Mouse (Mus musculus) stomach, embryonic 14.5 days (tissue): ENCODE measurements around the gene Rhou. TPM values are rescaled to one million over a fixed set of nuclear protein-coding genes. Genes with fewer than 3 reads are reported as not detected.

ENCODE experiments used
- ATAC-seq: fragments of 200-750 bp; cut with Nextera tagmentation; 2 replicates; pipeline ENCODE4 v1.8.0; 2017; ENCODE audit warnings: low read depth, moderate TSS enrichment; ENCODE audit not compliant: insufficient number of reproducible peaks, insufficient read depth, low FRiP score
- H3K27ac ChIP-seq: fragments of 300-500 bp; sonication (generic); 2 replicates; pipeline ENCODE4 v1.5.1; 2014; ENCODE audit warnings: mild to moderate bottlenecking, low read length, moderate library complexity, mixed read lengths
- H3K27me3 ChIP-seq: fragments of 300-500 bp; sonication (generic); 2 replicates; pipeline ENCODE4 v1.6.1; 2014; ENCODE audit warnings: low read length, control low read depth, mixed read lengths; ENCODE audit not compliant: control insufficient read depth, insufficient read depth
- H3K36me3 ChIP-seq: fragments of 300-500 bp; sonication (generic); 2 replicates; pipeline ENCODE4 v1.6.1; 2014; ENCODE audit warnings: mild to moderate bottlenecking, control low read depth, low read length, moderate library complexity, mixed read lengths; ENCODE audit not compliant: control insufficient read depth, insufficient read depth
- H3K4me1 ChIP-seq: fragments of 300-500 bp; sonication (generic); 2 replicates; pipeline ENCODE4 v1.6.1; 2014; ENCODE audit warnings: low read length, control low read depth, mixed read lengths; ENCODE audit not compliant: control insufficient read depth, insufficient read depth
- H3K4me2 ChIP-seq: fragments of 300-500 bp; sonication (generic); replicated peaks from 2 replicates; pipeline ENCODE4 v1.6.1; 2014; ENCODE audit warnings: low read depth, low read length, control low read depth
- H3K4me3 ChIP-seq: fragments of 300-500 bp; sonication (generic); 2 replicates; pipeline ENCODE4 v1.5.1; 2014; ENCODE audit warnings: low read depth, low read length, control low read depth
- H3K9ac ChIP-seq: fragments of 300-500 bp; sonication (generic); replicated peaks from 2 replicates; pipeline ENCODE4 v1.6.1; 2014; ENCODE audit warnings: low read depth, mild to moderate bottlenecking, control low read depth, low read length, moderate library complexity, mixed read lengths
- H3K9me3 ChIP-seq: fragments of 300-500 bp; sonication (generic); 2 replicates; pipeline ENCODE4 v1.6.1; 2016; ENCODE audit warnings: low read depth, low read length, control low read depth; ENCODE audit not compliant: control insufficient read depth
- WGBS: fragments of 180-500 bp; shearing (Covaris S2); extraction: QIAGEN DNeasy Blood & Tissue Kit; methylation state at CpG from one replicate; pipeline ENCODE4 v1.1.7; 2014; 5-methylcytosine and 5-hydroxymethylcytosine counted together
- polyA plus RNA-seq: library from polyadenylated mRNA; unstranded; fragments of >200 nt; fragmentation: Nextera tagmentation; extraction: Ambion mirVana; gene quantifications from 2 replicates; pipeline ENCODE4 v1.2.1, GENCODE M21; 2014

Rhou gene
- polyA plus RNA-seq, 1 experiment from 2014 or later, result 11.7 TPM

DNA sequence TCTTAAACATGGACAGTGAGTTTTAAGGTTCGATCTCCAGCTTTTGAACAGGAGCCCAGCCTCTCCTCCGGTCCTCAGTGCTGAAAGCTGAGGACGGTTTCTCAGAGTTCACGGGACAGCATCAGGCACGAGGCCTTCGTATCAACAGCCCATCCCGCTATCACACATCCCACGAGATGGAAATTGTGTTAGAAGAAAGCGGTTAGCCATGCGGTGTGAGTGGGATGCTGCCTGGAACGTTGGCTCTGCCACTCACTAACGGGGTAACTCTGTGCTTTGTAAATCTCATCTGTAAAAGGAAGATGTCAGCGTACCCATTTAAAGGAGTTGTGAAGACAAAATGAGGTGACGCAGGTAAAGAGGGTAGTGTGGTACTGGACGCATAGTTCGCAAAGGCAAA lies 53.4 kb downstream of the Rhou start:
- no peak overlapping the region for H3K9ac ChIP-seq
- ATAC-seq, result no peak
- no peak overlapping the region for H3K27ac ChIP-seq
- no peaks in the 10 kb centered on the region for H3K27me3 ChIP-seq
- WGBS, result 87% methylated on average over 16 of the region's 16 CpGs
- peaks cover 15% of the 10 kb centered on the region for H3K4me1 ChIP-seq
- H3K4me2 ChIP-seq, result no peak overlapping the region
- no peaks in the 10 kb centered on the region for H3K36me3 ChIP-seq
- no peak overlapping the region for H3K4me3 ChIP-seq
- no peaks in the 10 kb centered on the region for H3K9me3 ChIP-seq

GRCm38 (mm10) chr8:123708729-123709128 lies 55.0 kb downstream of the Rhou start:
- Histone ChIP-seq H3K4me1 (peaks cover 10% of the 10 kb centered on the region; the same call in 1 of the 2 replicates), H3K36me3 (no peaks in the 10 kb centered on the region), H3K27ac (no peak overlapping the region), H3K9ac (no peak overlapping the region), H3K4me2 (no peak overlapping the region), H3K4me3 (no peak overlapping the region), H3K9me3 (no peaks in the 10 kb centered on the region), H3K27me3 (no peaks in the 10 kb centered on the region)
- no peak for ATAC-seq
- 56% methylated on average over 8 of the region's 8 CpGs for WGBS

DNA sequence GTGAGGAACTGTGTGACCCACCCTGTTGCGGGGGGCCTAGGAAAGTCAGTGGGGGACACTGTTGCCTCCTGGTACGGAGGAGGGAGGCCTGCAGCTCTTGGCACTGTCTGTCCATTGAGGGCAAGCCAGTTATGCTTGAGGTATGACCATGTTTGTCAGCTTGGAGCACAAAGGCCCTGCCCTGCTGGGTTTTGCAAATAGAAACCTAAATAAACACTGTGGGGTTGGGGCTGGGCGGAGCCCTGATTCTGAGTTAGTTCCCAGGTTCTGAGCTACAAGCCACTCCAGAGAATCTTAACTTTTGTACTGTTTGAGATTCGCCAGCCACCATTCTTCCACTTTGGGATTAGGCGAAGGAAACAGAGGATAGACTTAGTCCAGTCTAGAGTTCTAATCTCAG lies 56.6 kb downstream of the Rhou start:
- peak; percentile 65; the same call in 1 of the 2 replicates for ATAC-seq
- no peak overlapping the region for H3K4me3 ChIP-seq
- H3K36me3 ChIP-seq, result no peaks in the 10 kb centered on the region
- H3K27ac ChIP-seq, result no peak overlapping the region
- 71% methylated on average over 5 of the region's 5 CpGs for WGBS
- H3K9ac ChIP-seq, result no peak overlapping the region
- no peaks in the 10 kb centered on the region for H3K9me3 ChIP-seq
- no peaks in the 10 kb centered on the region for H3K27me3 ChIP-seq
- no peak overlapping the region for H3K4me2 ChIP-seq
- peaks cover 9% of the 10 kb centered on the region; the same call in 1 of the 2 replicates for H3K4me1 ChIP-seq

Other genes with a start within 250 kb of the Rhou start
- 0.10 TPM in 1 of 2 replicates, not detected in the other for gene Mc1r, start 246.8 kb upstream of the Rhou start, polyA plus RNA-seq
- 83.3 and 89.6 TPM in 2 replicates for gene Tubb3, start 242.5 kb upstream of the Rhou start, polyA plus RNA-seq
- 30.2 and 30.9 TPM in 2 replicates for gene Def8, start 230.4 kb upstream of the Rhou start, polyA plus RNA-seq
- 35.8 and 36.3 TPM in 2 replicates for gene Afg3l1, start 176.0 kb upstream of the Rhou start, polyA plus RNA-seq
- 4.0 and 5.7 TPM in 2 replicates for gene Dbndd1, start 138.5 kb upstream of the Rhou start, polyA plus RNA-seq
- 31.3 and 32.5 TPM in 2 replicates for gene Gas8, start 135.1 kb upstream of the Rhou start, polyA plus RNA-seq
- 45.8 and 52.6 TPM in 2 replicates for gene Rab4a, start 152.1 kb downstream of the Rhou start, polyA plus RNA-seq
- gene Ccsap, start 206.3 kb downstream of the Rhou start, polyA plus RNA-seq, result 3.6 and 4.6 TPM in 2 replicates
- 4.1 and 7.8 TPM in 2 replicates for gene Acta1, start 240.8 kb downstream of the Rhou start, polyA plus RNA-seq